Mouse (Mus musculus): ENCODE measurements around the gene Cdh24.
"Not testable (repeated sequence)": the region's sequence is repeated elsewhere in the genome, so short reads cannot be mapped to it uniquely, and the experiment has no call there.

Gene Cdh24

GRCm38 (mm10) chr14:54642224-54642944 lies 1.2 kb upstream of the Cdh24 start:
- no peak for DNase-seq (ENCODE audit: low spot score)

GRCm38 (mm10) chr14:54640946-54641304 lies 239 bp downstream of the Cdh24 start, which contains the start of gene Gm17606:
Gene Gm17606 (plus strand): TSS chr14:54640952.
- DNase-seq (ENCODE audit: low spot score), result no peak

GRCm38 (mm10) chr14:54640121-54640520 lies 1.0 kb downstream of the Cdh24 start:
- no peak for DNase-seq (ENCODE audit: low spot score)

- DNase-seq (ENCODE audit: low spot score), result no peak
Observed at GRCm38 (mm10) chr14:54638210-54638609, 3.0 kb downstream of the Cdh24 start.

GRCm38 (mm10) chr14:54636954-54637353 lies 4.2 kb downstream of the Cdh24 start:
- no peak for DNase-seq (ENCODE audit: low spot score)

- no peak for DNase-seq (ENCODE audit: low spot score)
Observed at GRCm38 (mm10) chr14:54634182-54634581, 7.0 kb downstream of the Cdh24 start.

GRCm38 (mm10) chr14:54632252-54632651 lies 8.9 kb downstream of the Cdh24 start:
- DNase-seq (ENCODE audit: low spot score), result no peak

GRCm38 (mm10) chr14:54631240-54631599 lies 9.9 kb downstream of the Cdh24 start:
- no peak for DNase-seq (ENCODE audit: low spot score)

GRCm38 (mm10) chr14:54630583-54631239 lies 10.5 kb downstream of the Cdh24 start:
- no peak for DNase-seq (ENCODE audit: low spot score)

GRCm38 (mm10) chr14:54629797-54630196 lies 11.4 kb downstream of the Cdh24 start:
- no peak for DNase-seq (ENCODE audit: low spot score)

- DNase-seq (ENCODE audit: low spot score), result no peak
Observed at GRCm38 (mm10) chr14:54628103-54628502, 13.1 kb downstream of the Cdh24 start.

GRCm38 (mm10) chr14:54624976-54625375 lies 16.2 kb downstream of the Cdh24 start:
- no peak for DNase-seq (ENCODE audit: low spot score)

- DNase-seq (ENCODE audit: low spot score), result no peak
Observed at GRCm38 (mm10) chr14:54623334-54623733, 17.8 kb downstream of the Cdh24 start.

GRCm38 (mm10) chr14:54621133-54621532 lies 20.0 kb downstream of the Cdh24 start, which contains the start of gene Psmb11:
Gene Psmb11 (plus strand): TSS chr14:54621433.
- no peak for DNase-seq (ENCODE audit: low spot score)

GRCm38 (mm10) chr14:54617897-54618365 lies 23.2 kb downstream of the Cdh24 start, which contains the start of gene Psmb5:
Gene Psmb5 (minus strand): TSS chr14:54618022.
- DNase-seq (ENCODE audit: low spot score), result peak; percentile 90

- no peak for DNase-seq (ENCODE audit: low spot score)
Observed at GRCm38 (mm10) chr14:54617152-54617896, 23.8 kb downstream of the Cdh24 start.

GRCm38 (mm10) chr14:54616226-54616825 lies 24.8 kb downstream of the Cdh24 start:
- DNase-seq (ENCODE audit: low spot score), result no peak

- not testable (repeated sequence) for DNase-seq (ENCODE audit: low spot score)
Observed at GRCm38 (mm10) chr14:54614130-54614529, 27.0 kb downstream of the Cdh24 start.

GRCm38 (mm10) chr14:54610648-54611047 lies 30.5 kb downstream of the Cdh24 start:
- DNase-seq (ENCODE audit: low spot score), result peak; percentile 48

- no peak for DNase-seq (ENCODE audit: low spot score)
Observed at GRCm38 (mm10) chr14:54609962-54610361, 31.2 kb downstream of the Cdh24 start.

GRCm38 (mm10) chr14:54609245-54609644 lies 31.9 kb downstream of the Cdh24 start:
- no peak for DNase-seq (ENCODE audit: low spot score)

GRCm38 (mm10) chr14:54607226-54607625 lies 33.9 kb downstream of the Cdh24 start:
- DNase-seq (ENCODE audit: low spot score), result no peak
